Mouse (Mus musculus) thymus, adult 18-20 months (tissue): ENCODE measurements around the gene Pheta2.

Source experiments
- DNase-seq, 2 experiments: peaks; one replicate each; pipeline ENCODE4 v3.0.0; 2022; ENCODE audit warnings: mixed read lengths in 2 of 2

Gene Pheta2

GRCm38 (mm10) chr15:82338593-82339112, at the start of gene Pheta2, which contains the start of the genes Naga and Smdt1:
Gene Pheta2, plus strand, starts transcription at chr15:82338942.
Gene Naga, minus strand, starts transcription at chr15:82338925.
Gene Smdt1, plus strand, starts transcription at chr15:82338959.
- DNase-seq = peak; percentile 94 to 95

GRCm38 (mm10) chr15:82290252-82290651, 48.5 kb upstream of the Pheta2 start:
- DNase-seq = no peak

- no peak for DNase-seq
These were observed 45.9 kb upstream of the Pheta2 start for GRCm38 (mm10) chr15:82292851-82293250.

- no peak for DNase-seq
These were observed 45.5 kb upstream of the Pheta2 start for GRCm38 (mm10) chr15:82293271-82293711.

GRCm38 (mm10) chr15:82294059-82294458, 44.7 kb upstream of the Pheta2 start:
- no peak for DNase-seq

GRCm38 (mm10) chr15:82298764-82299561, 39.8 kb upstream of the Pheta2 start, which contains the start of gene Wbp2nl:
Gene Wbp2nl, plus strand, starts transcription at chr15:82298954.
- DNase-seq = no peak

GRCm38 (mm10) chr15:82307107-82307506, 31.6 kb upstream of the Pheta2 start:
- no peak for DNase-seq

- no peak for DNase-seq
These were observed 30.3 kb upstream of the Pheta2 start for GRCm38 (mm10) chr15:82308416-82308815.

GRCm38 (mm10) chr15:82317839-82318238, 20.9 kb upstream of the Pheta2 start:
- no peak for DNase-seq

GRCm38 (mm10) chr15:82319613-82320012, 19.1 kb upstream of the Pheta2 start:
- DNase-seq = no peak

GRCm38 (mm10) chr15:82322195-82322594, 16.5 kb upstream of the Pheta2 start:
- no peak for DNase-seq

GRCm38 (mm10) chr15:82325382-82325781, 13.4 kb upstream of the Pheta2 start:
- DNase-seq = no peak

- DNase-seq = no peak
These were observed 3.5 kb upstream of the Pheta2 start for GRCm38 (mm10) chr15:82335194-82335593.

- DNase-seq = no peak
These were observed 2.1 kb upstream of the Pheta2 start for GRCm38 (mm10) chr15:82336629-82337028.

GRCm38 (mm10) chr15:82337875-82338274, 867 bp upstream of the Pheta2 start:
- no peak for DNase-seq

GRCm38 (mm10) chr15:82339150-82339549, 408 bp downstream of the Pheta2 start:
- DNase-seq = no peak

GRCm38 (mm10) chr15:82339634-82340254, 1.0 kb downstream of the Pheta2 start:
- DNase-seq = no peak

- DNase-seq = no peak
These were observed 1.8 kb downstream of the Pheta2 start for GRCm38 (mm10) chr15:82340414-82341035.

GRCm38 (mm10) chr15:82341036-82341501, 2.3 kb downstream of the Pheta2 start:
- DNase-seq = no peak

- DNase-seq = no peak
These were observed 3.2 kb downstream of the Pheta2 start for GRCm38 (mm10) chr15:82341675-82342542.

GRCm38 (mm10) chr15:82342543-82342935, 3.8 kb downstream of the Pheta2 start:
- DNase-seq = no peak
